ENCODE assay signal across 23 mouse cellular contexts in genomic region chr14:55838740-55839139, GRCm38 (mm10). TPM values are rescaled to one million over a fixed set of nuclear protein-coding genes. Genes with fewer than 3 reads are reported as not detected.
DNase-seq lines count a peak whose midpoint lies in the region; ATAC-seq and TF ChIP-seq lines count a peak whose summit lies in the region.
"Had no signal": no experiment of that assay in that cellular context is flagged by ENCODE, and none has a peak within 500 bp of the region (broad histone marks: within the 10 kb centered on the region; RNA-seq: fewer than 3 reads in every experiment).

No protein-coding gene starts in this region.

- H3K27me3 ChIP-seq in heart, adult 2 months (ENCODE audit: control insufficient read depth, insufficient read depth, low read length): no peaks in the 10 kb centered on the region
- no peaks in the 10 kb centered on the region for H3K27me3 ChIP-seq in liver, embryonic 14.5 days (ENCODE audit: control insufficient read depth, insufficient read depth, low read length)
- H3K27me3 ChIP-seq in liver, embryonic 11.5 days (replicated peaks; ENCODE audit: control insufficient read depth, insufficient read depth, low read length): no peaks in the 10 kb centered on the region
- H3K27me3 ChIP-seq: liver, embryonic 13.5 days; midbrain, embryonic 12.5 days; neural tube, embryonic 15.5 days had no signal

- no peak overlapping the region for H3K4me2 ChIP-seq in liver, embryonic 14.5 days (ENCODE audit: low read depth)
- no peak overlapping the region for H3K4me2 ChIP-seq in liver, embryonic 11.5 days
- H3K4me2 ChIP-seq: liver, embryonic 13.5 days; midbrain, embryonic 12.5 days; neural tube, embryonic 15.5 days had no signal

- no peaks in the 10 kb centered on the region for H3K4me1 ChIP-seq in heart, adult 2 months (ENCODE audit: control insufficient read depth, insufficient read depth, low read length)
- H3K4me1 ChIP-seq in liver, embryonic 14.5 days (replicated peaks; ENCODE audit: control insufficient read depth in 2 of 2, insufficient read depth in 2 of 2, low read length in 1 of 2): no peaks in the 10 kb centered on the region
- 0 out of 2 replicates have a peak, but pooled peaks cover 4% of the 10 kb centered on the region for H3K4me1 ChIP-seq in liver, embryonic 11.5 days (replicated peaks; ENCODE audit: control insufficient read depth, insufficient read depth, low read length)
- H3K4me1 ChIP-seq: liver, embryonic 13.5 days; midbrain, embryonic 12.5 days had no signal

- H3K9me3 ChIP-seq in liver, embryonic 14.5 days (ENCODE audit: control insufficient read depth, low read length): no peaks in the 10 kb centered on the region
- H3K9me3 ChIP-seq in liver, embryonic 11.5 days (ENCODE audit: control insufficient read depth, low read length): no peaks in the 10 kb centered on the region
- H3K9me3 ChIP-seq: limb, embryonic 10.5 days; liver, embryonic 13.5 days; midbrain, embryonic 12.5 days; neural tube, embryonic 15.5 days had no signal

- H3K9ac ChIP-seq in heart, adult 2 months (ENCODE audit: low read depth, low read length): no peak overlapping the region
- H3K9ac ChIP-seq in liver, embryonic 14.5 days (replicated peaks): no peak overlapping the region
- no peak overlapping the region for H3K9ac ChIP-seq in liver, embryonic 11.5 days (ENCODE audit: low read depth, low read length)
- H3K9ac ChIP-seq: liver, embryonic 13.5 days; midbrain, embryonic 12.5 days; neural tube, embryonic 15.5 days had no signal

- no peak for DNase-seq in heart, adult 2 months
- DNase-seq in heart, adult 18-20 months: no peak
- no peak for DNase-seq in liver, embryonic 14.5 days (ENCODE audit: low read depth in 3 of 3, low spot score in 3 of 3)
- no peak for DNase-seq in liver, embryonic 11.5 days (ENCODE audit: low spot score)
- peak; percentile 62 for DNase-seq in ES-CJ7 (ENCODE audit: low read depth, low spot score)
- no peak for DNase-seq in ovary, postnatal 10 days (ENCODE audit: low spot score)
- no peak for DNase-seq in ovary, adult 18-20 months (ENCODE audit: low spot score)
- DNase-seq: adrenal gland, postnatal 10 days; B cell, adult 2 months; cerebellum, adult 18-20 months; kidney, adult 18-20 months; kidney, postnatal 4 days; liver, embryonic 13.5 days; lung, postnatal 4 days; retina, postnatal 1 day; thymus, adult 18-20 months had no signal

- intact Hi-C loops in heart, adult 2 months (cut with DNase I): no loop called here

- TF ChIP-seq EP300 in heart, adult 2 months (IDR thresholded peaks at IDR 0.05; ENCODE audit: insufficient read depth, low read depth, low read length): no peak
- no peak for TF ChIP-seq EP300 in liver, embryonic 14.5 days (IDR thresholded peaks at IDR 0.05; ENCODE audit: low read depth)

- no peak for ATAC-seq in liver, embryonic 14.5 days (ENCODE audit: insufficient read depth)
- no peak for ATAC-seq in liver, embryonic 11.5 days (replicated peaks; ENCODE audit: low FRiP score)
- ATAC-seq in megakaryocyte progenitor cell, adult 5-6 weeks (replicated peaks; ENCODE audit: poor library complexity): peak; percentile 65; the same call in 1 of the 2 replicates
- ATAC-seq: forebrain, embryonic 14.5 days had no signal

- no peak overlapping the region for H3K27ac ChIP-seq in heart, adult 2 months
- H3K27ac ChIP-seq in liver, embryonic 14.5 days: no peak overlapping the region
- H3K27ac ChIP-seq in liver, embryonic 11.5 days (ENCODE audit: low read depth, low read length): no peak overlapping the region
- H3K27ac ChIP-seq: limb, embryonic 10.5 days; liver, embryonic 13.5 days; midbrain, embryonic 12.5 days; neural tube, embryonic 15.5 days had no signal

- TF ChIP-seq CTCF in heart, adult 2 months (IDR thresholded peaks at IDR 0.05): peak; percentile 49
- TF ChIP-seq CTCF in liver, embryonic 14.5 days (IDR thresholded peaks at IDR 0.05; ENCODE audit: low read depth): peak; percentile 46

- 93% methylated on average over 4 of the region's 4 CpGs for WGBS in heart, adult 2 months
- 49% methylated on average over 4 of the region's 4 CpGs for WGBS in liver, embryonic 14.5 days (ENCODE audit: insufficient replicate concordance)
- 71% methylated on average over 4 of the region's 4 CpGs for WGBS in liver, embryonic 11.5 days

- no peak overlapping the region for H3K4me3 ChIP-seq in heart, adult 2 months
- no peak overlapping the region for H3K4me3 ChIP-seq in liver, embryonic 14.5 days (ENCODE audit: insufficient read depth in 1 of 2, low read depth in 2 of 2, low read length in 2 of 2)
- H3K4me3 ChIP-seq in liver, embryonic 11.5 days (ENCODE audit: low read depth, low read length): no peak overlapping the region
- H3K4me3 ChIP-seq: erythroblast, embryonic 14.5 days; limb, embryonic 10.5 days; liver, embryonic 13.5 days; midbrain, embryonic 12.5 days; myocyte; neural tube, embryonic 15.5 days had no signal

- no peaks in the 10 kb centered on the region for H3K36me3 ChIP-seq in heart, adult 2 months (ENCODE audit: control insufficient read depth, insufficient read depth, low read length)
- H3K36me3 ChIP-seq in liver, embryonic 14.5 days (replicated peaks; ENCODE audit: control insufficient read depth, insufficient read depth, low read depth): no peaks in the 10 kb centered on the region
- no peaks in the 10 kb centered on the region for H3K36me3 ChIP-seq in liver, embryonic 11.5 days (ENCODE audit: control insufficient read depth, insufficient read depth, low read length)
- H3K36me3 ChIP-seq: liver, embryonic 13.5 days; midbrain, embryonic 12.5 days; neural tube, embryonic 15.5 days had no signal

- H3K79me2 ChIP-seq in heart, adult 2 months (replicated peaks; ENCODE audit: control insufficient read depth, insufficient read depth, low read length): no peaks in the 10 kb centered on the region

- TF ChIP-seq POLR2A in heart, adult 2 months (IDR thresholded peaks at IDR 0.05; ENCODE audit: insufficient read depth, low read depth, low read length): no peak

RNA-seq across cellular contexts. Expression of gene Nynrin, which starts 15.1 kb away (rescaled TPM):
- 1 to 10 TPM; 6.2 to 6.8 TPM for total RNA-seq in heart, adult 2 months (2021)
- polyA plus RNA-seq in heart, adult 2 months (2012; rRNA removed): 3.5 and 3.8 TPM in 2 replicates
- 1 to 10 TPM; 7.2 to 7.4 TPM for total RNA-seq in heart, adult 18-20 months (2021)
- 1.7 and 1.9 TPM in 2 replicates for polyA plus RNA-seq in liver, embryonic 14.5 days (2012; rRNA removed)
- polyA plus RNA-seq in liver, embryonic 14.5 days (2014; fragmentation: Nextera tagmentation; extraction: Ambion mirVana): 1.2 and 1.4 TPM in 2 replicates
- polyA plus RNA-seq in liver, embryonic 11.5 days (2014; fragmentation: Nextera tagmentation; extraction: Ambion mirVana): 12.0 and 12.2 TPM in 2 replicates
- total RNA-seq in megakaryocyte progenitor cell, adult 5-6 weeks (2015): 2.8 and 3.9 TPM in 2 replicates
- total RNA-seq in megakaryocyte progenitor cell, adult 5-6 weeks (2017): 1.9 and 2.7 TPM in 2 replicates

RNA-seq across cellular contexts. Expression of gene Nfatc4, which starts 15.8 kb away (rescaled TPM):
- total RNA-seq in heart, adult 2 months (2021): 1 to 10 TPM; 3.6 to 5.1 TPM
- polyA plus RNA-seq in heart, adult 2 months (2012; rRNA removed): 6.0 and 7.3 TPM in 2 replicates
- 1 to 10 TPM; 2.5 to 4.0 TPM for total RNA-seq in heart, adult 18-20 months (2021)
- 0.89 and 1.0 TPM in 2 replicates for polyA plus RNA-seq in liver, embryonic 14.5 days (2012; rRNA removed)
- 0.33 and 0.66 TPM in 2 replicates for polyA plus RNA-seq in liver, embryonic 14.5 days (2014; fragmentation: Nextera tagmentation; extraction: Ambion mirVana)
- 15.1 and 15.3 TPM in 2 replicates for polyA plus RNA-seq in liver, embryonic 11.5 days (2014; fragmentation: Nextera tagmentation; extraction: Ambion mirVana)
- not detected in 2 replicates for total RNA-seq in megakaryocyte progenitor cell, adult 5-6 weeks (2015)
- not detected in 2 replicates for total RNA-seq in megakaryocyte progenitor cell, adult 5-6 weeks (2017)
- polyA plus RNA-seq: erythroblast, embryonic 14.5 days had no signal

RNA-seq across cellular contexts. Expression of gene Cbln3, which starts 45.5 kb away (rescaled TPM):
- total RNA-seq in heart, adult 2 months (2021): under 1 TPM in 1 of 2 experiments, not detected in 1; 0.18 TPM
- polyA plus RNA-seq in heart, adult 2 months (2012; rRNA removed): 0.06 TPM in 2 replicates
- total RNA-seq in heart, adult 18-20 months (2021): not detected
- polyA plus RNA-seq in liver, embryonic 14.5 days (2012; rRNA removed): 0.15 and 0.16 TPM in 2 replicates
- 0.06 and 0.15 TPM in 2 replicates for polyA plus RNA-seq in liver, embryonic 14.5 days (2014; fragmentation: Nextera tagmentation; extraction: Ambion mirVana)
- 0.47 and 0.60 TPM in 2 replicates for polyA plus RNA-seq in liver, embryonic 11.5 days (2014; fragmentation: Nextera tagmentation; extraction: Ambion mirVana)
- total RNA-seq in megakaryocyte progenitor cell, adult 5-6 weeks (2015): 0.17 TPM in 1 of 2 replicates, not detected in the other
- total RNA-seq in megakaryocyte progenitor cell, adult 5-6 weeks (2017): 0.07 TPM in 1 of 2 replicates, not detected in the other
- polyA plus RNA-seq: erythroblast, embryonic 14.5 days had no signal

RNA-seq across cellular contexts. Expression of gene Khnyn, which starts 46.0 kb away (rescaled TPM):
- total RNA-seq in heart, adult 2 months (2021): 10 to 100 TPM in 1 of 2 experiments, 1 to 10 TPM in 1; 8.8 to 11.6 TPM
- polyA plus RNA-seq in heart, adult 2 months (2012; rRNA removed): 9.3 and 13.3 TPM in 2 replicates
- 10 to 100 TPM in 1 of 2 experiments, 1 to 10 TPM in 1; 8.6 to 10.0 TPM for total RNA-seq in heart, adult 18-20 months (2021)
- 5.8 and 7.5 TPM in 2 replicates for polyA plus RNA-seq in liver, embryonic 14.5 days (2012; rRNA removed)
- 2.4 and 2.8 TPM in 2 replicates for polyA plus RNA-seq in liver, embryonic 14.5 days (2014; fragmentation: Nextera tagmentation; extraction: Ambion mirVana)
- polyA plus RNA-seq in liver, embryonic 11.5 days (2014; fragmentation: Nextera tagmentation; extraction: Ambion mirVana): 12.6 and 14.6 TPM in 2 replicates
- total RNA-seq in megakaryocyte progenitor cell, adult 5-6 weeks (2015): 4.6 and 6.1 TPM in 2 replicates
- 14.3 and 15.3 TPM in 2 replicates for total RNA-seq in megakaryocyte progenitor cell, adult 5-6 weeks (2017)

RNA-seq across cellular contexts. Expression of gene Ripk3, which starts 50.1 kb away (rescaled TPM):
- 1 to 10 TPM; 2.2 to 2.4 TPM for total RNA-seq in heart, adult 2 months (2021)
- polyA plus RNA-seq in heart, adult 2 months (2012; rRNA removed): 3.5 and 4.1 TPM in 2 replicates
- 1 to 10 TPM; 1.6 to 2.9 TPM for total RNA-seq in heart, adult 18-20 months (2021)
- 13.1 and 15.1 TPM in 2 replicates for polyA plus RNA-seq in liver, embryonic 14.5 days (2012; rRNA removed)
- 18.2 and 22.0 TPM in 2 replicates for polyA plus RNA-seq in liver, embryonic 14.5 days (2014; fragmentation: Nextera tagmentation; extraction: Ambion mirVana)
- 51.6 and 52.1 TPM in 2 replicates for polyA plus RNA-seq in liver, embryonic 11.5 days (2014; fragmentation: Nextera tagmentation; extraction: Ambion mirVana)
- total RNA-seq in megakaryocyte progenitor cell, adult 5-6 weeks (2015): 116 and 152 TPM in 2 replicates
- 25.3 and 49.9 TPM in 2 replicates for total RNA-seq in megakaryocyte progenitor cell, adult 5-6 weeks (2017)
